ENCODE assay signal across 1 mouse cellular context in the genomic region with DNA sequence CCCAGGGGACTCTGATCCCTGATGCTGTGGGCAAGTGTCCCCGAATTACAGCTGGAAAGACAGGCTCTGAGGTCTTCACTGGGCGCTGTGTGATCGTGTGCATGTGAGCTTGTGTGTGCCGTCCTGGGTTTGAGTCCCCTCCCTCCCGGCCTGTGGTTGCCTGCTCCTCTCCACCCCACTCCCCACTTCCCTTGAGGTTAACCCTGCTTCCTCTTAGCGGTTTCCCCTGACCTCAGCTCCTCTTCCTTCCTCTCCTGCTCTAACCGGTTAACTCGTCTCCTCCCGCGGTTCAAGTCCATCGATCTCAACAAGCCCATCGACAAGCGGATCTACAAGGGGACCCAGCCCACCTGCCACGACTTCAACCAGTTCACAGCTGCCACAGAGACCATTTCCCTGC.
TF ChIP-seq lines count a peak whose summit lies in the region.

No protein-coding gene starts in this region.

TF ChIP-seq in MEL, 35 proteins besides CTCF, POLR2A, EP300 and RAD21:
- TF ChIP-seq MAFK (IDR thresholded peaks at IDR 0.05; ENCODE audit: borderline replicate concordance, low read depth, low read length) (peak; percentile 94), TCF12 (IDR thresholded peaks at IDR 0.05; ENCODE audit: low read depth, low read length) (peak; percentile 60), ZNF384 (IDR thresholded peaks at IDR 0.05; ENCODE audit: low read depth, low read length) (no peak), USF1 (IDR thresholded peaks at IDR 0.05; ENCODE audit: low read depth, low read length) (no peak), KAT2A (conservative IDR thresholded peaks at IDR 0.05; ENCODE audit: low read depth, low read length) (0 out of 2 replicates have a peak, but pooled peaks have one; percentile 19), MXI1 (IDR thresholded peaks at IDR 0.05; ENCODE audit: low read depth, low read length) (peak; percentile 41; the same call in 1 of the 2 replicates), MAZ (IDR thresholded peaks at IDR 0.05; ENCODE audit: low read depth, low read length) (peak; percentile 95), UBTF (IDR thresholded peaks at IDR 0.05; ENCODE audit: borderline replicate concordance, insufficient read depth, low read depth, low read length) (no peak), BHLHE40 (IDR thresholded peaks at IDR 0.05; ENCODE audit: borderline replicate concordance, low read depth, low read length) (peak; percentile 88), ETS1 (IDR thresholded peaks at IDR 0.05; ENCODE audit: low read depth, low read length) (peak; percentile 86), ZMIZ1 (IDR thresholded peaks at IDR 0.05; ENCODE audit: low read depth, low read length) (no peak), ZC3H11A (IDR thresholded peaks at IDR 0.05; ENCODE audit: low read depth, low read length) (no peak), TBP (IDR thresholded peaks at IDR 0.05; ENCODE audit: low read depth, low read length) (0 out of 2 replicates have a peak, but pooled peaks have one; percentile 25), MYB (IDR thresholded peaks at IDR 0.05; ENCODE audit: low read depth, low read length) (no peak), SMC3 (IDR thresholded peaks at IDR 0.05; ENCODE audit: low read depth, low read length) (no peak), E2F4 (IDR thresholded peaks at IDR 0.05; ENCODE audit: borderline replicate concordance, low read depth, low read length) (no peak), MEF2A (IDR thresholded peaks at IDR 0.05; ENCODE audit: extremely low read depth, insufficient replicate concordance, low read depth, low read length, poor library complexity, severe bottlenecking) (no peak), NRF1 (IDR thresholded peaks at IDR 0.05; ENCODE audit: insufficient read depth, low read depth, low read length, poor library complexity, severe bottlenecking) (no peak), SIN3A (IDR thresholded peaks at IDR 0.05; ENCODE audit: low read length) (peak; percentile 71), TAL1 (IDR thresholded peaks at IDR 0.05; ENCODE audit: low read length) (no peak), HCFC1 (IDR thresholded peaks at IDR 0.05; ENCODE audit: low read depth, low read length) (no peak), CHD2 (IDR thresholded peaks at IDR 0.05; ENCODE audit: low read length) (no peak), USF2 (IDR thresholded peaks at IDR 0.05; ENCODE audit: borderline replicate concordance in 1 of 2, insufficient read depth in 1 of 2, low read depth in 1 of 2, low read length in 2 of 2) (no peak), MYC (IDR thresholded peaks at IDR 0.05; ENCODE audit: low read depth, low read length) (0 out of 2 replicates have a peak, but pooled peaks have one; percentile 49), CHD1 (IDR thresholded peaks at IDR 0.05; ENCODE audit: low read depth, low read length) (no peak), JUND (IDR thresholded peaks at IDR 0.05; ENCODE audit: low read depth, low read length) (no peak), MAX (IDR thresholded peaks at IDR 0.05; ENCODE audit: low read length) (no peak), ELF1 (IDR thresholded peaks at IDR 0.05; ENCODE audit: low read depth, low read length) (no peak), GATA1 (IDR thresholded peaks at IDR 0.05; ENCODE audit: low read depth, low read length) (no peak), POLR2AphosphoS2 (IDR thresholded peaks at IDR 0.05; ENCODE audit: low read length) (no peak), RCOR1 (IDR thresholded peaks at IDR 0.05; ENCODE audit: low read depth, low read length) (peak; percentile 95), NELFE (IDR thresholded peaks at IDR 0.05; ENCODE audit: low read depth, low read length) (0 out of 2 replicates have a peak, but pooled peaks have one; percentile 19), POLR2AphosphoS5 (IDR thresholded peaks at IDR 0.05; ENCODE audit: borderline replicate concordance, low read depth, low read length) (no peak), GABPA (IDR thresholded peaks at IDR 0.05; ENCODE audit: low read depth, low read length) (no peak), ZKSCAN1 (IDR thresholded peaks at IDR 0.05; ENCODE audit: low read depth, low read length) (no peak)
